Mouse (Mus musculus): ENCODE results near the gene Pde4a.
"Not testable (repeated sequence)": the region's sequence is repeated elsewhere in the genome, so short reads cannot be mapped to it uniquely, and the experiment has no call there.

Gene Pde4a

DNA sequence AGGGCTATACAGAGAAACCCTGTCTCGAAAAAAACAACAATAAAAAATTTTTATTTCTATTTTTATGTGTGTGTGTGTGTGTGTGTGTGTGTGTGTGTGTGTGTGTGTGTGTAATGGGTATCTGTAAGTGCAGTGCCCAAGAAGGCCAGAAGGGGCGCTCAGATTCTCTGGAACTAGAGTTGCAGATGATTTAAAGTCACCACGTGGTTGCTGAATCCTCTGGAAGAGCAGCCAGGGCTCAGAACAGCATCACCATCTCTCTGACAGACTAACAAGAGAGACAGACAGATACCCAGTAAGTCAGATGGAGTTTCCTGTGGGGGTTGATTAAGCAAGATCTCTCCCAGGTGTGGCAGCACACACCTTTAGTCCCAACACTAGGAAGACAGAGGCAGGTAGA is 54.3 kb downstream of the Pde4a start:
- DNase-seq (ENCODE audit: low read depth, low spot score), result peak; percentile 91

DNA sequence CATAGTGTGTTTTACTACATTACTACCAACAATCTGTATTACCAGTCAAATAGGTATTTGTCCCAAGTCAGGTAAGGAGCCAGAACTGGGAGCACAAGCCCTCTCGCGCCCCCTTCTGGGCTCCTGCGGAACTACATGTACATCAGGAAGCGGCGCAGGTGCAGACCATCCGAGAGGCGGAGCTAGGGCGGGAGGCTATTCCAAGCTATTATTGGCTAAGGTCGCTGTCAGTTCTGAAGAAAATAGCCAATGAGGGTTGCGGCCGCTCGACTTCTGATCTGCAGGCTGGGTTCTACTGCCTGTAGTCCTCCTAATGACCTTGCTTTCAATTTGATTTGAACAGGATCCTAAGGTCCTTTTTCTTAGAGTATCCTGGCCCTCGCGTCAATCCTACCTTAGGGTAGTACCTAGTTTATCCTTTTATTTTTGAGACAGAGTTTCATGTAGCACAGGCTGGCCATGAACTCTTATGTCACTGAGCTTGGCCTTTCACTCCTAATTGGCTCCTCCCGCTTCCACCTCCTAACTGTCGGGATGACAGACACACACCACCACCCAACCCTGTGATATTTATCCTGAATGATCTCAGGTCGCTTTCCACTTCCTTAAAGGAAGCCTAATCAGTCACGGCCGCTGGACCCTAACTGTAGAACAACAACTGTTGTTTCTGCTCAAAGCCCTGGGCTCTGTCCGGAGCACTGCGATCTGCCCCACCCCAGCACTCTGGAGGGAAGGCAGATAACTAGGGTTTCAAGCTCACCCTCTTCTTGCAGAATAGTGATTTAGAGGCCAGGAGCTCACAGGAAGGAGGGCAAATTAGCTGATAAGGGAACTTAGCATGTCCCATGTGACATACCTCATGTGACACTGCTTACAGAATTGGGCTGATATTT is 55.2 kb downstream of the Pde4a start:
- DNase-seq (ENCODE audit: low read depth, low spot score), result peak; percentile 98

DNA sequence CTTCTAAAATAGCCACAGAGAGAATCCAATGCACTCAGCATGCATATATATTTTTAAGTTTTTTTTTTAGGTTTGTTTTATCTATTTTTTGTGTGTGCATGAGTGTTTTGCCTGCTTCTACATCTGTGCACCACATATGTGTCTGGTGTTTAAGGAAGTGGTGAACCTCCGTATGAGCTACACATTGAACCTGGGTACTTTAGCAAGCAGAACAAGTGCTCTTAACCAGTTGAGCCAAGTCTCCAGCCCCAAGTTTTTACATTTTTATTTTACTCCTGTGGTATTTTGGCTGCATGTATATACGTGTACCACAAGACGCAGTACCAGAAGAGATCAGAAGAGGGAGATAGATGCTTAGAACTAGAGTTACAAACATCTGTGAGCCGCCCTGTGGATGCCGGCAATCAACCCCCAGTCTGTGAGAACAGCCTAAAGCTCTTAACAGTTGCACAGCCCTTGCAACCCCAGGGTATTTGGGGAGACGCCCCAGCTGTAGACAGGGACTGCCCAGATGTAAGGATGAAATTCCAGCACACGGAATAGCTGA is 55.9 kb downstream of the Pde4a start:
- DNase-seq (ENCODE audit: low read depth, low spot score), result peak; percentile 94

DNA sequence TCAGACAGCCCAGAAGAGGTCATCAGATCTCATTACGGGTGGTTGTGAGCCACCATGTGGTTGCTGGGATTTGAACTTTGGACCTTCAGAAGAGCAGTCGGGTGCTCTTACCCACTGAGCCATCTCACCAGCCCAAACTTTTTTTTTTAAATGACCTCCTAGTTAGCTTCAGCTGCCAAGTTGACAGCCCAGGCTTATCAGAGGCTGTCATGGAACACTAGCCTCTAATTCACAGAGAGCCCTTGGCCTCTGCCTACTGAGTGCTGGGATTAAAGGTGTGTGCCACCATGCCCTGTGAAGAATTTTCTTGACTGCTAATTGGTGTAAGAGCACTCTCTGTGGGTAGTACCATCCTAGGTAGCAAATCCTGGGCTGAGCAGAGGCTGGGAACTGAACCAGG is 58.0 kb downstream of the Pde4a start:
- not testable (repeated sequence) for DNase-seq (ENCODE audit: low read depth, low spot score)

DNA sequence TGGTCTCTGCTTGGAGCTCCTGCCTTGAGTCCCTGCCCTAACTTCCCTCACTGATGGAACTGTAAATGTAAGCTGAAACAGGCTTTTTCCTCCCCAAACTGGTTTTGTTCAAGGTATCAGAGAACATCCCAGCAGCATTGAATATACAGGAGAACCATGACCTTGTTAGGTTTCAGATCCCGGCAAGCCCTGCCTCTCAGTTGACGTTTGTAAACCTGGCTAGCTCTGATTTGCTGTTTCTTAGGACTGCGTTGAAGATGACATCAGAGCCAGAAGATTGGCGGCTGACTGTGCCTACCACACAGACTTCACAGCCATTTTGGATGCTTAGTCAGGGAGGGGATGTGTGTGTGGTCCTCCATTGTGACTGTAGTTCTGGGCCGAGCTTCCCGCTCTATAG is 58.4 kb downstream of the Pde4a start:
- peak; percentile 91 for DNase-seq (ENCODE audit: low read depth, low spot score)

DNA sequence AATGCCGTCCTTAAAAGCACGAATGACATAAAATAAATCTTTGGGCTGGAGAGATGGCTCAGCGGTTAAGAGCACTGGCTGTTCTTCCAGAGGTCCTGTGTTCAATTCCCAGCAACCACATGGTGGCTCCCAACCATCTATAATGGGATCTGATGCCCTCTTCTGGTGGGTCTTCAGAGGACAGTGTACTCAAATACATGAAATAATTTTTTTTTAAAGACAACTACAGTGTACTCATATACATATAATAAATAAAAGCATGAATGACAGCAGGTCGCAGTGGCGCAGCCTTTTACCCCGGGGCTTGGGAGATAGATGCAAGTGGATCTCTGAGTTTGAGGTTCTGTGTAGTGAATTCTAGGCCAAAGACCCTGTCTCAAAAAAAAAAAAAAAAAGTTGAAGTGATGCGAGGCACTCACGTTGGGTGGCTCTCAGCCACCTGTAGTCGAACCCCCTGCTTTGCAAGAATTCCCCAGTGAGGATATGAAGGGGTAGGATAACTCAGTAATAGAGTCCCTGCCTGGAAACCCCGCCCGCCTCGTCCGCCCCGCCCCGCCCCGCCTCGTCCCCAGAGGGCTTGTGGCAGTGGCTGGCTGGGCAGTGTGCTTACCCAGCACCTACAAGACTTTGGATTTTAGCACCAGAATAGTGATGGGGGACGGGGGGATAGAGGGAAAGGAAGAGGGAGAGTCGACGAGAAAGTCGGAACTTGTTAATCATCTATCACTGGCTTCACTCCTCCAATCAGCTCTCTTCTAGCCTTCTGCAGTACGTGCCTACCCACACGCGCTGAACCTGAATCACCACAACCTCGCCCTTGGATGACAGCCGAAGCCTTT is 59.3 kb downstream of the Pde4a start:
- DNase-seq (ENCODE audit: low read depth, low spot score), result peak; percentile 54

DNA sequence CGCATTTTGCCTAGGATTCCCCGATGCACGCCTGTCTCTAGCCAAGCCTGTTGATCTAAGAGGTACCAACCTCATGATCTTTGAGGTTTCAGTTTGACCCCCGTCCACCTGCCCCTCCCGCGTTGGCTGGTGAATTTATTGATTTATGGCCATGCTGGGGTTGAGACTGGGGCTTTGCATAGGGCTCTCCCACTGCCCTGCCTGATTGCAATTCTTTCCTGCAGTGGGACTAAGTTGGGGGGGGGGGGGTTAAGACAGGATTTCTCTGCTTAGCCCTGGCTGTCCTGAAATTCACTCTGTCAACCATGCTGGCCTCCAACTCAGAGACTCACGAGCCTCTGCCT is 59.9 kb downstream of the Pde4a start:
- DNase-seq (ENCODE audit: low read depth, low spot score), result no peak

DNA sequence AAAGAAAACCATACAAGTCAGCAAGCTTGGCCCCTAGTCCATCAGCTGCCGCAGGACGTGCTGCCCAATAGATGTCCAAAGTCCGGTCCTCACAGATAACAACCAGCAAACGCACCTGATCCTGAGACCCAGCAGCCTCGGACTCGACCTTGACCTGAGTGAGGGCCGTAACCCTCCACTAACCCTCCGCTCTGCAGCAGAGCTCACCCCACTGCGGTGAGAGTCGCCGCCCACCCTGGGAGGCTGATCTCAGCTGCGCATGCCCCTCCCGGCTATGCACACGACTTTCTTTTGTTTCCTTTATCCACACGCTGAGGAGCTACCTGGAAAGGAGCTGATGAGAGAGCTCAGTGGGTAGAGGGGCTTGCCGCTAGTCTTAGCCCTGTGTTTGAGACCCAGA is 61.8 kb downstream of the Pde4a start:
- DNase-seq (ENCODE audit: low read depth, low spot score), result peak; percentile 84

DNA sequence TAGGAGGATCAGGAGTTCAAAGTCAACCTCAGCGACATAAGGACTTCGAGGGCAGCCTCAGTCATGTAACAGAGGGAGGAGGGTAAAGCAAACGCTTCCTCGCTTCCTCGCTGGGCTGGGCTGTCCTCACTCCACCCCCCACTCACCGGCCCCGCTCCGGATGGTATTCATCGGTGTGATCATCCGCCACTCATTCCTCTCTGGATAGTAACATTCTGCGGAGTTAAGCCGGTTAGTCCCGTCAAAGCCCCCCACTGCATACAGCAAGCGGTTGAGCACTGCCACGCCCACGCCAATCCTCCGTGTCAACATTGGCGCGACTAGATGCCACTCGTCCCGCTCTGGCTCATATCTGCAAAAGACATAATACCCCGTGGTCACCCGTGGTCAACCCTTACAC is 66.0 kb downstream of the Pde4a start:
- no peak for DNase-seq (ENCODE audit: low read depth, low spot score)

DNA sequence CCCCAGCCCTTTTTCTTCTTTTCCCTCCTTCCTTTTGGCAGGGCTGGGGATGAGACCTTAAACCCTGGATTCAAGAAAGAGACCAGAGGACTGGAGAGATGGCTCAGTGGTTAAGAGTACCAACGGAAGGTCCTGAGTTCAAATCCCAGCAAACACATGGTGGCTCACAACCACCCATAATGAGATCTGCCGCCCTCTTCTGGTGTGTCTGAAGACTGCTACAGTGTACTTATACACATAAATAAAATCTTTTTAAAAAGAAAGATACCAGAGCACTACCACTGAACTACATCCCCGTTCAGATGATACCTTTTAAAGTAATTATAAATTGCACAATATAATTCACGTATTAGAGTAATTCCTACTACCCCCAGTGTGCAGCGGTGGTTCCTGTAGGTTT is 67.4 kb downstream of the Pde4a start:
- DNase-seq (ENCODE audit: low read depth, low spot score), result no peak

DNA sequence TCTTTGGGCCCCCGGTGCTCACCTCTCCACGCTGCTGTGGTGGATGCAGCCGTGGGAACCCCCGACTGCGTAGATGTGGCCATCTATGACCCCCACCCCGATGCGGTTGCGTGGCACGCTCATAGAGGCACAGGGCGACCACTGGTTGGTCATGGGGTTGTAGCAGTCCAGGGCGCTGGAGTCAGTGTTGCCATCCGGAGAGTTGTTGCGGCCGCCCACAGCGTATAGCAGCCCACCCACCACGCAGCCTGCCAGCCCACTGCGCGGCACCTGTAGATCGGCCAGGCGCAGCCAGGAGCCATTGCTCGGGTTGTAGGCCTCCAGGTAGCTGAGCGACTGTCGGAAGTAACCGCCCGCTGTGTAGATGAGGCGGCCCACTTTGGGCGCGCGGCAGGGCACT is 67.9 kb downstream of the Pde4a start:
- DNase-seq (ENCODE audit: low read depth, low spot score), result peak; percentile 27

DNA sequence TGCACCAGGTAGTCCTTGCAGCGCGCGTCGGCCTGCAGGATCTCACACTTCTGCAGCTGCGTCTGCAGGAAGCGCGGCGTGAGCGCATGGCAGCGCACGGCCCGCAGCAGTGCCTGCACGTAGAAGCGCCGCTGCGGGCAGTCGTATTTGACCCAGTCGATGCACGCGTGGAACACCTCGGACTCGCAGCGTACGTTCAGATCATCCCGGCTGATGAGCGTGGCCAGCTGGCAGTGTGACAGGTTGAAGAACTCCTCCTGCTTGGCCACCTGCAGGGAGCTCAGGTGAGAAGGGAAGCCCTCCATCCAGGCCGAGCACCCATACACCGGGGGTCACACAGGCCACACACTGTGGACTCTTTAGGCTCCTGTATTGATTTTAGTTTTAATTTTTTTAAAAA is 68.3 kb downstream of the Pde4a start:
- DNase-seq (ENCODE audit: low read depth, low spot score), result no peak

DNA sequence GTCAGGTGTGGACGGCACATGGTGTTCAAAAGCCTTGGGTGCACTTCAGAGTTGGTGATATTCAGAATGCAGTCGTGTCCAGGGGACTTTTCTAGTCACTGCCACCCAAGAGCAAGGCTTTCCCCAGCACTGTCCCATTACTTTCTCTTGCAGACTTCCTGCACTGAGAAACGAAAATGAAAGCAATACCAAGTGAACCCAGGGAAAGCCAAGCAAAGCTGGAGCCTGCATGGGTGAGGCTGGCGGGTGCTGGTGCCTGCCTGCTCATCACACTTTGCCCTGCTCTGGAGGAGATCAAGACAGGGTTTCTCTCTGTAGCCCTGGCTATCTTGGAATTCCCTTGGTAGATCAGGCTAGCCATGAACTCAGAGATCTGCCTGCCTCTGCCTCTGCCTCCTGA is 69.8 kb downstream of the Pde4a start:
- no peak for DNase-seq (ENCODE audit: low read depth, low spot score)

DNA sequence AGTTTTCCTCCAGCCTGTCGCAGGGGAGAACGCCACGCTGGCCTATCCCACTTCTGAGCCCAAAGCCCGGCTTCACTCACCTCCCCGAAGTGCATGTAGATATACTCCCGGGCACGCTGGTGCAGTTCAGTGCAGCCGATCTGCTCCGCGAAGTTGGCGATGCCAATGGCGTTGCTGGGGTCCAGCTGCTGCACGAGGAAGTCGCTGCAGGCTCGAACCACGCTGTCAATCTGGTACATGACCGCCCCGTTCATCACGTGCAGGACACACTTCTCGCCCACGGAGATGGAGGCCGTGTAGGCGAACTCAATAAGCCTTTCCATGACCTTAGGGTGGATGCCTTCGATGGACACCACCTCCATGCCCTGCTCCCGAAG is 71.5 kb downstream of the Pde4a start:
- DNase-seq (ENCODE audit: low read depth, low spot score), result no peak

DNA sequence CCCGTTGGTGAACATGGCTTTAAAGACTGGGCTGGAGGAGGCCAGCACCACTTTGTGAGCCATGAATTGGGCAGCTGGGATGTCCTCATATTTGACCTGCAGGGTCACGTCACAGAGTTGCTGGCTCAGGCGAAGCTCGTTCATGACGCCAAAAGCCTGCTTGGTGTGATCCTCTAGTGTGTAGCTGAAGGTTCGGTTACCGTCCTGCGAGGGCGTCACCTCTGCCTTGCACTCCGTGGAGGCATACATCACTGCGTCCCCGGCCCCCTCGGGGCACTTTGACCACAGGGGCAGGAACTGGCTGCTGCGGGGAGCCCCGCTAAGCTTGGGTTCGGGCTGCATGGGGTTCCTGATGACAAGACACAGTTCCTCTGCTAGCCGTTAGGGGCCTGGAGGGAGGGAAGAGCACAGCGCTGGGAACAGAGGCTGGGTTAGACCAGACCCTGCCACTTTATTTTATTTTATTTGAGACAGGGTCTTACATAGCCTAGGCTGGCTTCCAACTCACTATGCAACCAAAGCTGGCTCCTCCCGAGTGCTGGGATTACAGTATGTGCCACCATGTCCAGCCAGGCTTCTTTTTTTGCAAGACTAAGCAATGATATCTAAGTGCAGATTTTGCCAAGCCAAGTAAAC is 72.0 kb downstream of the Pde4a start:
- DNase-seq (ENCODE audit: low read depth, low spot score), result peak; percentile 87

DNA sequence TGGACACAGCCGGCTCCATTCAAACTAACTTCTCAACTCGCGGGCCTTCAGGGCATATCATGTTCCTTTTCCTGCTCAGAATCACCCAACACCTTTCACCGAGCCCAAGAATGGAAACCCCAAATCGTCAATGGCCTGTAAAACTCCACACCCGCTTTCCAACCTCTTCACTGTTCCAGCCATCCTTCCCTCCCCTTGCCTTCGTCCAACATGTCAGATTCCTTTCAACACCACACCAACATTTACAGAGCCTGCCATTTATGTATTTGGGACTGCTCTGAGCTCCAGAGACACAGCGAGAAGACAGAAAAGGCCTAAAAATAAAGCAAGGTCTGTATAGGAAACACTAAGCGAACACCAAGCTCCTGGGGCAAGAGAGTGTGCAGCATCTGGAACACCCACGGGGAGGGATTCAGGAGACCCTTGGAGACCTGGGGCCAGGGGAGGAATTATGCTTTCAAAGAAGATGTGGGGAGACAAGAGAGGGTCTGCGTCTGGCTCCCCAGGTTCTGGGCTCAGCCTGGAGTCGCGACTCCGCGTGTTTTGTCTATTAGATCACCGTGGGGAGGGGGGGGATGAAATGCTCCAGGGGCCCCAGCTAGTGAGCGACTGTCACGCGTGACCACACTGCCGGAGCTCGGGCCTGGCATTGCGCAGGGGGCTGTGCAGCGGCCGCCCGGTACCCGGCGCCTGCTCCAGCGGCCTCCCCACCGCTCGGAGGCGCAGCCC is 72.7 kb downstream of the Pde4a start:
- peak; percentile 46 for DNase-seq (ENCODE audit: low read depth, low spot score)

DNA sequence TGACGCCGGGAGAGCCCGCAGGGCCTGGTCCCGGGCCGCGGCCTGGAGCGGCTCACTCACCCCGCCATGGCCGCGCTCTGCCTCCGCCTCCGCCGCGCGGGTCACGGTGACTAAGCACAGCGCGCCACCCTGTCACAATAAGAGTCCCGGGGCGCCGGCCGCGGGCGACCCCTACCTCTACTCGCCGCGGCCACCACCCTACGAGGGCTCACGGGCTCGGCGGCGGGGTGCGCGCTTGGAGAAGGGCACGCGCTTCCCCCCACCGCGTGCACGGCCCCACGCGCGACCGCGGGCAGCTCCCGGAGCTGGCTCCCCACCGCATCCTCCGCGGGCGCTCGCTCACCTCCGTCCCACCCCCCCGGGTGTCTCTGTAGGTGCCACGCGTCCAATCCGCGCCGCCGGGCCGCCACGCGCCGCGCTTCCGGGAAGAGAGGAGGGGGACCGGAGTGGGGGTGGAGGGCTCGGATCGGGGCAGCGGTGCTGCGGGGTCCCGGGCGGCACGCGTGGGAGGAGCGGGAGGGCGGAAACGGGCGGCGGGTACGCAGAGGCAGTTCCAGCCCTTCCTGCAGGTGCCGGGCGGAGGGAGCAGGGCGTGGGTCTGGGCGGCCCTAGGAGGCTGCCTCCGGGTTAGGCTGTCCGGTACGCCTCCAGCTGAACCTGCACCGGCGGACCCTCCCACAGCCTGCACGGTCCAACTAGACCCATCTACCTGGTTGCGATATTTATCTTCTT is 73.4 kb downstream of the Pde4a start, which contains the start of gene Keap1:
TSS of gene Keap1 (minus strand) at position 629 of the 732 bp plus-strand sequence.
- DNase-seq (ENCODE audit: low read depth, low spot score), result peak; percentile 75

DNA sequence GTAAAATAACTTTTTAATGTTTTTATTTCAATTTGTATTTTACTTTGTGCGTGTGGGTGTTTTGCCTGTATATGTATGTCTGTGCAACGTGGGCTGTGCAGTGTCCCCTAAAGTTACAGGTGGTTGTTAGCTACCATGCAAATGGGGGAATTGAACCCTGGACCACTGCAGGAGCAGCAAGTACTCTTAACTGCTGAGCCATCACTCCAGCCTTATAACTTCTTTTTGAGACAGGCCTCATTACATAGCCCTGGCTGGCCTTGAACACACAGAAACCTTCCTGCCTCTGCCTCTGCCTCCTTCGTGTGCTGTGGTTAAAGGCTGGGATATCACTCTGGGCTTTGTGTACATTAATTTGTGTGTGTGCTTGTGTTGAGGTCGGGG is 73.9 kb downstream of the Pde4a start:
- peak; percentile 48 for DNase-seq (ENCODE audit: low read depth, low spot score)

DNA sequence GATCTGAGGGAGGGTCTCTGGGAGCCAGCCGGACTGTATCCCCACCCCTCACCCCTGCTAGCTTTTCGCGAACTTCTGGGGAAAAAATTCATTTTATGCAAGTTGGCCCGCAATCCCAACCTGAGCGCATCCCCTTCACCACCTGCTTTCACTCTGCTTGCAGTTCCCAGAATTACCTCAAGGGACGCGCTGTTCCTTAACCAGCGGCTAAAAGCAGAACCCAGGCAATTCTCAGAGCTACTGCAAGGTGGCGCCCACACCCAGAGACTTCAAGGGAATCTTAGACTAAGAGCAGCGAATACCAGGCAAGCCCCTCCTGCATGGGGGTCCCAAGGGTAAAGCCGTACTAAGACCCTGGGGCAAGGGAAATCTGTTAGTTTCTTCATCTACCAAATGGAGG is 75.8 kb downstream of the Pde4a start:
- DNase-seq (ENCODE audit: low read depth, low spot score), result peak; percentile 96

DNA sequence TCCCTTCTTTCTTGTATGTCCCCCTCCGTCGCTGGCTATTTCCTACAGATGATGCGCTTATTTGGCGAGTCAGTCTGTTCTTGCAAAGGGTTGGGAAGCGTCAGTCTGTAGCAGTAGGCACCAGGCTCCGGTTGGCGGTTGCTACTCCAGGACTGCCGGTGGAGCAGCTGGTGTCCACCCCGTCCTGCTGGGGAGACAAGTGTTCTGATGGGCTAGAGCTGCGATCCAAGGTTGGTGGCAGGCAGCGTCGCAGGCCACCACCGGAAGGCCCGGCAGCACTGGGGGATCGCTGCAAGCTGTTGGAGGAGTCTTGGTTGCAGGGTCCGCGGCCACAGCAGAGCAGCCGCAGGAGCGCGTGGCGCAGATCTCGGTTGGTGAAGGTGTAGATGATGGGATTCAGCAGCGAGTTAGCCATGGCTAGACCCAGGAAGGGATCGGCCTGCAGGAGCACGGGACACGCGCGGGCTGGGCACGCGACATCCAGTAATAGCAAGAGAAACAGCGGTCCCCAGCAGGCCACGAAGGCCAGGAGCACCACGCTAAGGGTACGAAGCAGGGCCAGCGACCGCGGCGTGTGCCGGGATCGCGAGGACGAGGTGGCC is 78.4 kb downstream of the Pde4a start:
- no peak for DNase-seq (ENCODE audit: low read depth, low spot score)

Data from R1 (cell line).